Mouse (Mus musculus): ENCODE data around the gene Rabgef1.

DNA sequence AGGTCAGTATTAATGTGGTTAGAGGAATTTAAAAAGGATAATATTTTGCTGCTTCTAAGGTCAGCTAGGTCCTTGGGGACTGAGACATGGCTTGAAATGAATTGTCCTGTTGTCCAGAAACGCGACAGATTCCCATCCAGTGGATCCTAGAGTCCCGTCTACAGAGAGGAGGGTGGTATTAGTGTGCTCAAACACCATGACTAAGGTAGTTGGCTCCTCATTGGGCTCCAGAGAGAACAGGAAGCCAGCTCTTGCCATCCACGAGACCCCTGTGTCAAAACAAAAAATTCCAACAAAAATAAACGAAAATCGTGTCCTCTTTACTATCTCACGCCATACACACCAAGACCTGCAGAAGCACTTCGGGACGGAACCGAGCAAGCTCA, 50.2 kb downstream of the Rabgef1 start:
- TF ChIP-seq CTCF (IDR thresholded peaks at IDR 0.05; ENCODE audit: control insufficient read depth, insufficient read depth, low read length) (no peak), POLR2A (IDR thresholded peaks at IDR 0.05; ENCODE audit: borderline replicate concordance, control insufficient read depth, low read depth, low read length) (no peak)

All from bone marrow, adult 2 months (tissue).